Mouse (Mus musculus): ENCODE data around the gene AI481877.

DNA sequence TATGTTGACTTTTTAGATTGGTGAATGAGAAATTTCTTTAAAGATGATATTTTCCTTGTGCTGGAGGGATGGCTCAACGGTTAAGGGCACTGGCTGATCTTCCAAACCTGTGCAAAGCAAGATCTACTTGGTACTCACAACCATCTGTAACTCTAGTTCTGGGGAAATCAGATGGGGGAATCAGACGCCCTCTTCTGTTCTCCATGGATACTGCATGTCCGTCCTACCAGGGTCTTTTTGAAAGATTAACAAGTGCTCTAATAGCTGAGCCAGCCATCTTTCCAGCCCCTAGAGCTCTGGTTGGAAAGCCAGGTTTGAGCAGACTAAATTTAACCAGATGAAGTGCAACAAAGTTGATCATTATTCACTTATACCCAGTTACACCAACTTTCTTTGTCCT is 48.5 kb upstream of the AI481877 start:
- TF ChIP-seq CTCF (IDR thresholded peaks at IDR 0.05; ENCODE audit: insufficient read depth, low read length), result no peak
- no peak for TF ChIP-seq POLR2A (IDR thresholded peaks at IDR 0.05; ENCODE audit: borderline replicate concordance, extremely low read depth, low read depth, low read length)

Measured in lung, adult 2 months (tissue).